Mouse (Mus musculus): ENCODE measurements at regions not wholly inside any gene's neighbourhood (a gene's known extent, or its start where the extent isn't known, plus 50 kb on each side); places are given as distances from the start of the nearest gene placed in this dataset.

DNA sequence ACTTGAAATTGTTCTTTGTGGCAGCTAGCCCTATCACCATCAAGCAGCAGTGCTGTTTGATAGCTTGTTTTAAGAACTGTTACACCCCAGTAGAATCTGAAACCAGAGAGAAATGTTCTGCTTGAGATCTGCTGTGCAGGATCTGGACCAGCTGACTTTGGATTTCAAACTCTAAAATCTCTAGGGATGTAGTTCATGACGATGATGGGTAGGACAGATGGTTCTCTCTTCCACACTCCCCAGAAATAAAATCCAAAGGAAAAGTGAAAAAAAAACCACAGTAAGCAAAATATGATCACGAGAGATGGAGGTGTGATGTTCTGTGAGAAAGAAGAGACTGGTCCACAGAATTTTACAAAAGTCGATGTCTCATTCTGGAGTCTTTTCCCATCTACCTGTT, 879.9 kb downstream of the Stpg2 start:
- TF ChIP-seq E2F4 (IDR thresholded peaks at IDR 0.05; ENCODE audit: borderline replicate concordance, low read depth, low read length), result no peak
- no peak for TF ChIP-seq NRF1 (IDR thresholded peaks at IDR 0.05; ENCODE audit: insufficient read depth, low read depth, low read length, poor library complexity, severe bottlenecking)
- no peaks in the 10 kb centered on the region for H3K4me1 ChIP-seq (ENCODE audit: control insufficient read depth in 1 of 2, insufficient read depth in 2 of 2, low read length in 2 of 2)
- no peak overlapping the region for H3K4me3 ChIP-seq (ENCODE audit: control insufficient read depth in 1 of 2, insufficient read depth in 1 of 2, low read depth in 2 of 2, low read length in 2 of 2)
- H3K9me3 ChIP-seq (replicated peaks; ENCODE audit: insufficient read depth, low read length), result no peaks in the 10 kb centered on the region
- no peaks in the 10 kb centered on the region for H3K79me2 ChIP-seq (ENCODE audit: control insufficient read depth, insufficient read depth, low read length, poor library complexity)
- no peak for DNase-seq (ENCODE audit: low read depth, low spot score)
- no peak overlapping the region for H3K9ac ChIP-seq (ENCODE audit: control insufficient read depth, low read depth, low read length, poor library complexity, severe bottlenecking)
- no peak overlapping the region for H3K27ac ChIP-seq (ENCODE audit: control insufficient read depth, low read depth, low read length)
- no peaks in the 10 kb centered on the region for H3K27me3 ChIP-seq (ENCODE audit: control insufficient read depth in 1 of 2, insufficient read depth in 2 of 2, low read length in 2 of 2)
- H3K36me3 ChIP-seq (ENCODE audit: control insufficient read depth in 1 of 2, insufficient read depth in 2 of 2, low read length in 2 of 2), result no peaks in the 10 kb centered on the region

DNA sequence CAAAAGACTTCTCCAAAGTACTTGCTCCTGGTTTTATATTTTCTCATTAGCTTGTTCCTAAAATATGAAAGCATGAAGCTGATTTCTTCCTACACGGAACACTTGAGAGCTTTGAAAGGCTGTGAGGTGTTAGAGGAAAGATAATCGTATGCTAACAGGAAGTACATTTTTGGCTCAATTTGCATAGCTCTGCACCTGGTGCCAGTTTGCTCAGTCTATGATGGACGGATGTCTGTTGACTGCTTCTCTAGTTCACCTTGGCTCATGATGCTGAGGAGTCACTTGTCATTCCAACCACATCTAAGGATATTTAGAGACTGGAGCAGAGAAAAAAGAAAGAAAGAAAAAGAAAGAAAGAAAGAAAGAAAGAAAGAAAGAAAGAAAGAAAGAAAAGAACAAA, 882.5 kb downstream of the Stpg2 start:
- Histone ChIP-seq H3K36me3 (ENCODE audit: control insufficient read depth in 1 of 2, insufficient read depth in 2 of 2, low read length in 2 of 2) (no peaks in the 10 kb centered on the region), H3K4me3 (ENCODE audit: control insufficient read depth in 1 of 2, insufficient read depth in 1 of 2, low read depth in 2 of 2, low read length in 2 of 2) (no peak overlapping the region), H3K79me2 (ENCODE audit: control insufficient read depth, insufficient read depth, low read length, poor library complexity) (no peaks in the 10 kb centered on the region), H3K4me1 (ENCODE audit: control insufficient read depth in 1 of 2, insufficient read depth in 2 of 2, low read length in 2 of 2) (no peaks in the 10 kb centered on the region), H3K9ac (ENCODE audit: control insufficient read depth, low read depth, low read length, poor library complexity, severe bottlenecking) (no peak overlapping the region), H3K9me3 (replicated peaks; ENCODE audit: insufficient read depth, low read length) (no peaks in the 10 kb centered on the region), H3K27me3 (ENCODE audit: control insufficient read depth in 1 of 2, insufficient read depth in 2 of 2, low read length in 2 of 2) (no peaks in the 10 kb centered on the region), H3K27ac (ENCODE audit: control insufficient read depth, low read depth, low read length) (no peak overlapping the region)
- TF ChIP-seq TAL1 (IDR thresholded peaks at IDR 0.05; ENCODE audit: low read length) (no peak), TBP (IDR thresholded peaks at IDR 0.05; ENCODE audit: low read depth, low read length) (no peak), RCOR1 (IDR thresholded peaks at IDR 0.05; ENCODE audit: low read depth, low read length) (no peak)
- DNase-seq (ENCODE audit: low read depth, low spot score), result no peak

GRCm38 (mm10) chr3:140091900-140092299, 886.4 kb downstream of the Stpg2 start:
- Histone ChIP-seq H3K4me3 (ENCODE audit: control insufficient read depth in 1 of 2, insufficient read depth in 1 of 2, low read depth in 2 of 2, low read length in 2 of 2) (no peak overlapping the region), H3K9me3 (replicated peaks; ENCODE audit: insufficient read depth, low read length) (no peaks in the 10 kb centered on the region), H3K79me2 (ENCODE audit: control insufficient read depth, insufficient read depth, low read length, poor library complexity) (no peaks in the 10 kb centered on the region), H3K27me3 (ENCODE audit: control insufficient read depth in 1 of 2, insufficient read depth in 2 of 2, low read length in 2 of 2) (no peaks in the 10 kb centered on the region), H3K9ac (ENCODE audit: control insufficient read depth, low read depth, low read length, poor library complexity, severe bottlenecking) (no peak overlapping the region), H3K27ac (ENCODE audit: control insufficient read depth, low read depth, low read length) (no peak overlapping the region), H3K36me3 (ENCODE audit: control insufficient read depth in 1 of 2, insufficient read depth in 2 of 2, low read length in 2 of 2) (no peaks in the 10 kb centered on the region), H3K4me1 (ENCODE audit: control insufficient read depth in 1 of 2, insufficient read depth in 2 of 2, low read length in 2 of 2) (no peaks in the 10 kb centered on the region)
- TF ChIP-seq SMC3 (IDR thresholded peaks at IDR 0.05; ENCODE audit: low read depth, low read length), result no peak
- no peak for TF ChIP-seq MYB (IDR thresholded peaks at IDR 0.05; ENCODE audit: low read depth, low read length)
- no peak for TF ChIP-seq TBP (IDR thresholded peaks at IDR 0.05; ENCODE audit: low read depth, low read length)
- no peak for TF ChIP-seq HCFC1 (IDR thresholded peaks at IDR 0.05; ENCODE audit: low read depth, low read length)
- no peak for TF ChIP-seq UBTF (IDR thresholded peaks at IDR 0.05; ENCODE audit: borderline replicate concordance, insufficient read depth, low read depth, low read length)
- no peak for TF ChIP-seq RCOR1 (IDR thresholded peaks at IDR 0.05; ENCODE audit: low read depth, low read length)
- TF ChIP-seq ZNF384 (IDR thresholded peaks at IDR 0.05; ENCODE audit: low read depth, low read length), result no peak
- no peak for TF ChIP-seq POLR2AphosphoS2 (IDR thresholded peaks at IDR 0.05; ENCODE audit: low read length)
- no peak for TF ChIP-seq BHLHE40 (IDR thresholded peaks at IDR 0.05; ENCODE audit: borderline replicate concordance, low read depth, low read length)
- no peak for TF ChIP-seq USF1 (IDR thresholded peaks at IDR 0.05; ENCODE audit: low read depth, low read length)
- TF ChIP-seq E2F4 (IDR thresholded peaks at IDR 0.05; ENCODE audit: borderline replicate concordance, low read depth, low read length), result no peak
- TF ChIP-seq MAZ (IDR thresholded peaks at IDR 0.05; ENCODE audit: low read depth, low read length), result no peak
- TF ChIP-seq NELFE (IDR thresholded peaks at IDR 0.05; ENCODE audit: low read depth, low read length), result no peak
- no peak for TF ChIP-seq ZC3H11A (IDR thresholded peaks at IDR 0.05; ENCODE audit: low read depth, low read length)
- no peak for TF ChIP-seq CHD2 (IDR thresholded peaks at IDR 0.05; ENCODE audit: low read length)
- TF ChIP-seq EP300 (IDR thresholded peaks at IDR 0.05; ENCODE audit: low read depth in 1 of 2, low read length in 2 of 2), result no peak
- no peak for DNase-seq (ENCODE audit: low read depth, low spot score)

Measured in MEL (cell line).